Mouse (Mus musculus): ENCODE measurements at regions not wholly inside any gene's neighbourhood (a gene's known extent, or its start where the extent isn't known, plus 50 kb on each side); places are given as distances from the start of the nearest gene placed in this dataset.

DNA sequence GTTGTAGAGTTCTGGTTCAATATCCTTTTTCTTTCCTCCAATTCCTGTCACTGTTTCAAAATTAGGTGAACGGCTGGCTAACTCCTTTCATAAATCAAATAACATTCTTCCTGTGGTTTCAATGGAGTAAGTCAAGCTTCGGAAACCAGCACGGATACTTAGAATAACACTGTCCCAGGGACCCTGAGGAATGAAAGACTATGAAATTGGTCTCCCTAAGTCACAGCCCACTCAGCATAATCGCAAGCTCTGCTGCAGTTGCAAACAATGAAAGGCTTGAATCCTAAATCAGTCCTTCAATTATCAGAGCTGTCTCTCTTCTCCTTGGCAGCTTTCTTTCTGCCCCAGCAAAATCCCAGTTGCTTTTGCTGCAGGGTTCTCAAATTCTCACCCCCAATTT, 475.8 kb downstream of the Rps29 start:
- DNase-seq (ENCODE audit: low spot score in 2 of 2): no peak

DNA sequence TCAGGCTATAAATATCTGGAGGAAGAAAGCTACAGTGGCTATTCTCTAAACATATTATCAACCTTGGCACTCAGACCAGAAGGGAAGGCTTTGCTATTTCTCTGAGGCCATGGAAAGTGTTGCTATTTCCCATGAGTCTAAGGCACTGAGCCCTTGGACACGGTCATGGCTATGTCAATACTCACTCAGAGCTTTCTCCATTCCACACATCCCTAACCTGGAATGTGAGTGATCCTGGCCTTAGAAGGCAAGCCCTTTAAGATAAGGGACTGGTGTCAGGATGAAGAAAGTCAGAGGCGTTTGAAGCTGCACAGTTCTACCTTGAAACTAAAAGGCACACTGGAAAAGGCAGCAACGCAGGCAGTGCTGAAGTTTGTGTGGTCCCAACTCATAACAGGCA, 478.3 kb downstream of the Rps29 start:
- DNase-seq (ENCODE audit: low spot score in 2 of 2): no peak

DNA sequence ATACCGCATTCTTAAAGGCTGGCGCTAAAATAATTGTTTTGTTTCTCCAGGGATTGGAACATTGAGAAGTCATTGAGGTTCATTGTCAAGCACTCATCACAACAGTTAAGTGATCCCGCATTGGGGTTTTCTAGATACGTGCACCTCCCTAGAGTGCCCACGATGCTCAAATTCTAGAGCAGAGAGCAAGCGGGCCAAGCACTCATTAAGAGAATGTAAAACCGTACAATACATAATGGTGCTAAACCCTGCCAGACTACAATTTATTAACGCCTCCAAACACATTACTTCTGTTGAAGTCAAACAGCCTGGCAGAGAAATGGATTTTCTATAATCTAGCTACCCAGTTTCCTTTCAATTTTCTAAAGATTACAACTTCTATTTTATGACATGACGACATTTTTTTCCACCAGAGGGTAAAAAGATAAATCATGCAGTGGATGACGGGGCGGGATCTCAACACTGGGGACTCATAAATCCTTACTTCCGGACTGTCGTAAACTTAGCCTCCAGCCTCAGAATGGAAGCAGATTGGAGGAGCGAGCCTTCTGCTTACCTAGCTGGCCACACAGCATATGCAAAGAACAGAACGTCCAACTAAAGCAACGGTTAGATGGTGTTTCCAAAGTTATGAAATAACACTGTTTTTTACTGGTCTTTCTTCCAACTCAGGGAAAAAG, 482.8 kb downstream of the Rps29 start:
- no peak for DNase-seq (ENCODE audit: low spot score in 2 of 2)

DNA sequence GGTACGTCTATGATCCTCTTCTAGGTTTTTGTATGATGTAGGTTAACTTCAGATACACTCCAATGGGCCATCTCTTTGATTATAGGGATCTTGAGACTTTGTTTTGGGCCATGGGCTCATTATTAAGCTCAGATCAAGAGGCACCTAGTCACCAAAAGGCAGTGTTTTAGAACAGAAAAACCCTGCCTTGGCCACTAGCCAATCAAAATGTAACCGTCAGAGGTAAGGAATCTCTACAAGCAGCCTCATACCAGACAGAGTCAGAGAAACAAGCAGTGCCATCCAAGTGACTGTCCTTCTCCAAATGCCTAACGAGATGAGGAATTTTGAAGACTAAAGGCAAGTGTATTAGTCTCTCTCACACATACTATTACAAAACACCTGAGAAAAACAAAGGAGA, 487.0 kb downstream of the Rps29 start:
- no peak for DNase-seq (ENCODE audit: low spot score in 2 of 2)

DNA sequence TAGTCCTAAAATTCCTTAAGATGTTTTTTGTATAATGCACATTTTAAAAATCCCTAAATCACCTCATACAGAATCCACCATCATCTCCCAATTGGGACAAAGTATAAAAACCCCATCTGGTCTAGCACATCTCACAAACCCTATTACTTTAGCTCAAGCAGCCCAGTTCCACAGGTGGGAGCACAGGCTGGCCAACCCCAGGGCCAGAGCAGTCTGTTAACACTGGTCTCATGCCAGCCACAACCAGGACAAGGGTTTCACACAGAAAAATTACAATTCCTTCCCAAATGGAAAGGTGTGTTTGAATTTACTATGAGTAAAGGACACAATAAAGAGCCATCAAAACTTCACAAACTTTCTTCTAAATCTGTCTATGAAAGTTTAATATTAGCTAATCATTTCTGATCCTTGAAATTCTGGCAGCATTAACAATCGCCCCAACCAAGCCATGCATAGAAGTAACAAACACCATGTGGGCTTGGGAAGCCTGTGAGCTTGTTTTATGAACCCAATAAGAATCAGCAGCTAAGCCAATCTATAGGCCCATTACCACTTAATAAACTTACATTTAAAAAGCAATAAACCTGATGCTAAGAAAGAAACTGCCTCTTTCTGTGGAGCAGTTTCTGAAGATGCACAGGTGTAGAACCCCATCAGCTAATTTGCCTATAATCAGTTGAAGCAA, 512.9 kb downstream of the Rps29 start:
- DNase-seq (ENCODE audit: low spot score in 2 of 2): no peak

DNA sequence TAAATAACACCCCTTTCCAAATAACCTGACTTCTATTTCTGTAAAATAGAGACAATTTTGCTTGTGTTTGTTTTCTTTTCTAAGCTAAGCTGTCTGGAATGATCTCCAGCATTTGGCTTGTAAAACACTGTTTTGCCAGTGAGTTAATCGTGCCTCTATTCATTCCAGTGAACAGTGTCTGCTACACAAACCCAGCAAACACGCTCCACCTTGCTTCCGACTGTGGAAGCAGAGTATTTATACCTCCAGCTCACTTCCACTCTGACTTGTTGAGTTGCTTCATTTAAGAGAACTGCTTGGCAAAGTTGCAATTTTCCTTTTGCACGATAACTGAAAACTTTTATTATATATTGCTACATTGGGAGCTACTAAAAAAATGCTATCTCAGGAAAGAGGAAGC, 515.3 kb downstream of the Rps29 start:
- DNase-seq (ENCODE audit: low spot score in 2 of 2): peak in 1 of 2 experiments; percentile 22

DNA sequence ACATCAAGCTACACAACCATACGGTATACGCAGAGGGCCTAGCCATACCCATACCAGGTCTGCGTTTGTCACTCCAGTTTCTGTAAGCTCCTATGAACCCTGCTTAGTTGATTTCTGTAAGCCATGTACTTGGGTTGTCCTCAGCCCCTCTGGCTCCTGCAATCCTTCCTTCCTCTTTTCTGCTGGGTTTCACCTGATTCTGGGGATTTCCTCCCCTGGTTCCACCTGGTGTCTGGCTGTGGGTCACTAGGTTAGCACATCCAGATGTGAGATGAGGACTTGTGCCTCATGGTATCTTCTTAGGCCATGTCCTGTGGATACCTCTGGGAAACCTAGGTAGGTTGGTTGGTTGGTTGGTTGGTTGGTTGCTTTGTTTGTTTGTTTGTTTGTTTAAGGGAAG, 526.5 kb downstream of the Rps29 start:
- no peak for DNase-seq (ENCODE audit: low spot score in 2 of 2)

DNA sequence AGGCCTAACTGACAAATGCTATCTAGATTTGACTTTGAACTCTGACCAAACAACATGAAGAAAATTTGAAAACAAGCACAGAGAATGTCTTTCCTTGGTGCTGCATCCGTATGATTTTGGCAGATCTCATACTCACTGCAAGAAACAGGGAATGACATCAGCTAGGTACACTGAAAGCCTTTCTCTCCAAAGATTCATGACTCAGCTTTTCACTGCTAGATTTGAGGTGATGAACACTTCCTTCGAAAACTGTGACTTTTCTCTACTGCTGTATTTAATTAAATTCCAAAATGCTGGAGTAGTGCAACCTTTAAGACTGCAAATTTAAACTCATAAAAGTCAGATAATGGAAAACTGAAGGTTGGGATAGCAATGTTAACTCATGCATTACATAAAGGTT, 540.6 kb downstream of the Rps29 start:
- DNase-seq (ENCODE audit: low spot score in 2 of 2): no peak

DNA sequence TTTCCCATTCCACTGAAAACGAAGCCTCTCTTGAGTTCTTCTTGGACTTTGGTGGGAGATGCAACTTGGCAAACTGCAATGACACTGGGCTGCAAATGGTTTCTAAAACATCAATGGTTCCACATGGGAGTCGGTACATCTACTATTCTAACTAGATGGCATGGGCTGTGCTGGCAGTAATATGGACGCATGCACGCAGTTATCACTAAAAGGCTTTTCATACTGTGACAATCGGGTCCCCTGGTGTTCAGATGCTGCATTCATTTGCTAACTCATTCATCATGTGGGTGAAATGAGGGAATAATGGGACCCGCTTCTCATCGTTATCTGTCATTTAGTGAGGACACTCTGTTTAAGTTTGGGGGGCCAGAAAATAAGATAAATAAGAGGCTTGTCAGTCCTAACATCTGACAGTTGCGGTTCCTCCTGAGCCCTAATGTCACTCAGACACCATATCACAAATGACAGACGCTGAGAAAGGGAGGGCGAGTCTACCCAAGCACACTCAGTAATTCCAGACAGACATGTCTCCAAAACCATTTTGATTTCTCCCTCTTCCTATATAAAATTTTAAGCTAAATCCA, 553.5 kb downstream of the Rps29 start:
- no peak for DNase-seq (ENCODE audit: low spot score in 2 of 2)

DNA sequence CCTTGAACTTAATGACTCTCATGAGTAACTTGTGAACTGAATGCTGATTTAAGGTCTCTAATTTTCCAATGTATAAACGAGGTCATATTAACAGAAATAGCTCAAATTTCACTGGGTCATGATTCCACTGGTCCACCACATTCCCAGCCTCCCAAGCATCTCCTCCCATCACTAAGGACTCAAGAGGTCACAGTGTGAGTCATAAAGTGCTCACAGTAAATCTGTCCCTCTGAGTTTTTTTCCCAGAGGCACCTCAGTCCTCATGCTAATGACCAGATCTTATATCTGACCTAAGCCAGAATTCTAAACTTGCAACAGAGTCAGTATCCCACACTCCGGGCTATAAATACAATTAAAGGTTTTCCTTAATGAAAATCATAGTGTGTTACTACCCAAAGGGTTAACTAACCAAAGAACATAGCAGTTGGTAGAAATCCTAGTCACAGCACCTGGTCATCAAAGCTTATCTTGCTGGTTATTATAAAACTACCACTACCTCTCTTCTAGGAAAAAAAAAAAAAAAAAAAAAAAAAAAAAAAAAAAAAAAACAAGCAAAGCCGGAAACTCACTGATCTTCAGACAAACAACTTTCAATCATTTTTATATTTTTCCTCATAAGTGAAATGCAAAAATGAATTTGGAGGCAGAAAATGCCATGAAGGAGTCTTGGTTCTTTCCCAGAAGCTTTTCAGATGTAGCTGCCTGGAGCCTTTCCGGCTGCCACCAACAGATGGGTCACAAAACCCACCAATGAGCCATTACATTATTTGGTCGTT, 554.3 kb downstream of the Rps29 start:
- no peak for DNase-seq (ENCODE audit: low spot score in 2 of 2)

DNA sequence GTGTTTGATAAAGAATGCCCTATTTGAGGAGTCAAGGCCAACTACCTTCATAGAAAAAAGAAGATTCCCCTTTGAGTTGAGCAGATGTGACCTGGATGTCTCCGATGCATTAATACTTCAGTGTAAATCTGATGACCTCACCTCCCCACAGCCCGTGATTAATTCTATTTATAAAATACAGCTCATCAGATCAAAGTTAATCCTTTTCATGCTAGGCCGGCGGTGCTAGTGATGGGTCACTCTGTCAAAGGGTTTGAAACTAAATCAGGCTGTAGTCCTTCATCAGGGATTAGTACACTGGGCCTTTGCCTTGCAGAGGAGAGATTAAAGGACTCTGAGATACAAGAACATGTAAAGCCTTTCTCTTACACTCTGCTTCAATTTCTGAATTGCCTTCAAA, 556.3 kb downstream of the Rps29 start:
- no peak for DNase-seq (ENCODE audit: low spot score in 2 of 2)

DNA sequence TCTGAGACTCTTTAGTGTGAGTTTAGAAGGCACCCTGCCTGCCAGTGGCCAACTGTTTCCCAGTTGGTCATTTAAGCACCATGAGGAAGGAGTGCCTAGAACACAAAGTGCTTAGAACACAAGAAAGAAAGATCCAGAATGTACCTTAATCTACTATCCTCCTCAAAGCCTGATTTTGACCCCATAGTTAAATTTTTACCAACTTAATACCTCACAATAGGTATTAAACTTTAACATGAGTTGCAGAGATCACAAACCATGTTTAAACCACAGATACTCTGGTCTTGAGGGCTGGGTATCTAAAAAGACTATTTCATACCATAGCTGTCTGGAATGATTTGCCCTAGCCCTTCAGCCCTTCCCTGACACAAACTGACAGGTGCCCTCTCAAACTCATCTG, 557.6 kb downstream of the Rps29 start:
- DNase-seq (ENCODE audit: low spot score in 2 of 2): no peak

DNA sequence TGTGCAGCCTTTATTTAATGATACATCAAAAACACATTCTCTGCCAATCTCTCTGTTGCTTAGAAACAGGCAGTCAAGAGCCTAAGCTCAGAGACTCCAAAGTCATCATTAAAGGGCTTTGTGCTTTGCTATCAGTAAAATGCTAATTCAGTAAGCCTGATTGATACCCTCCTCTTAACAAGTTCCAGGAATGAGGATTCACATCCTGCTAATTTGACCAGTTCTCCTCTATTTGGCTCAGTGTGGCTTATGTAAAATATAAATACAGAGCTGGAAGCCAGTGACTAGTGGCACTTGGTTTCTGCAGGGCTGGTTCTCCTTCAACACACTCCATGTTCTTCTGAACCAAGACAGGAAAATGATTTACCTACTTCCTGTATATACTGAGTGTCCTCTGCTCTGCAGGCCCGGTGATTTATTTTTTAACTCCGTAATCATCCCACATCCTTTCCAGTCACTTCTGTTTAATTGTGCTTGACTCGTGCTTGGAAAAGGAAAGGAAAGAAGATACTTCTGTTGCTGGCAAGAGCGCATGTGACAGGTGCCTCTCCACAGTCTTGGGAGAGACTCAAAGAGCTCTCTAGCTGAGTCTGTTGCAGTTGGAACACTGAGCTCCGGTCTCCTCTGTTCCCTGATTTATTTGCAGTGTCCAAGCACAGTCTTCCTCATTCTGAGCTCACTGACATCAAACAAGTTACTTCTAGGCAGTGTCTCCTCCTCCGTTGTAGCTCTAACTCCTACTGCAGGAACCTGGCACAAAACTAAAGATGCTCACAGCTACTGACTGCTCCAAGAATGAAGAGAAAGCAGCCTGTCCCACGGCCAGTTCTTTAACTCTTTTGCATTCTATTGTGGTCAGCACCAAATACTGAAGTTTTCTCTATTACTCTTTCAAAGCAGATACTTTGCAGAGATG, 559.0 kb downstream of the Rps29 start:
- DNase-seq (ENCODE audit: low spot score in 2 of 2): peak in 1 of 2 experiments; percentile 25

DNA sequence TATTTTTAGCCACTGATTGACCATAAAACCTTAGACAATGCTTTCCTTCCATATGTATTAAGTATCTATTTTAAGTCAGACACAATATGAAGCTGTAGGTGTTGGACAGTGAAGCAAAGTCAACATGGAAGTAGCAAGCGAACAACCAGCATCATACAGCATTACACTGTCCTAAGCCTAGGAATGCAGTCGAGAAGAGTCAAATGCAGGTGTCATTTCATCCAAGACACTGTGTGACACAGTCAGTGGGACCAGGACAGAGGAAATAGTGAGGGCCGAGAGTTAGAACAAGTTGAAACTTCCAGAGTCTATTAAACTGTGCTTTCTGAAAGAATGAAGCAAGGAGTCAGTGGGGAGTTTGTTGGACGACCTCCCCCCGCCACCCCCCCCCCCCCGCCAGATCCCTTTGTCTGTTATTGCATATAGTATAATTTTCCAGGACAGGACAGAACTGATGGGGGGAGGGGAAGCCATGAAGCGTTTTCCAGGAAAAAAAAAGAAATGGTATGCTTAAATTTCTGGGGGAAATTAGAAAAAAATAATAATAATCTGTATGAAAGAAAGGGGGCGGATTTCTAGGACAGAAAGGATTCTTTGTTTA, 559.9 kb downstream of the Rps29 start:
- no peak for DNase-seq (ENCODE audit: low spot score in 2 of 2)

DNA sequence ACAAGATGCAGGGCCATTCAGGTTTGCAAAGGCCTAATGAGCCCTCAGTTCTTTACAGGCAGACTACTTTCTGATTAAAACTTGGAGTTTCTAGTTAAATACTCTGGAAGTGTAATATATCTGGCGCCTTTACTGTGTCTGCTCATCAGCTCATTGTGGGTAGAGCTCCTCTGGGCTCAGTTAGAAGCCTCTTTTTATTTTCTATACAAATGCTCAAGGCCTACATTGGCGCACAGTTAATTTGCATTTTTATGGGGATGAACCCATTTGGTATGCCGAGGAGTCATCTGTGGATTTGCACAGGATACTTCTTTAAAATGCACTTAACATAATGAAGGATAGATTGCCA, 573.5 kb downstream of the Rps29 start:
- no peak for DNase-seq (ENCODE audit: low spot score in 2 of 2)

DNA sequence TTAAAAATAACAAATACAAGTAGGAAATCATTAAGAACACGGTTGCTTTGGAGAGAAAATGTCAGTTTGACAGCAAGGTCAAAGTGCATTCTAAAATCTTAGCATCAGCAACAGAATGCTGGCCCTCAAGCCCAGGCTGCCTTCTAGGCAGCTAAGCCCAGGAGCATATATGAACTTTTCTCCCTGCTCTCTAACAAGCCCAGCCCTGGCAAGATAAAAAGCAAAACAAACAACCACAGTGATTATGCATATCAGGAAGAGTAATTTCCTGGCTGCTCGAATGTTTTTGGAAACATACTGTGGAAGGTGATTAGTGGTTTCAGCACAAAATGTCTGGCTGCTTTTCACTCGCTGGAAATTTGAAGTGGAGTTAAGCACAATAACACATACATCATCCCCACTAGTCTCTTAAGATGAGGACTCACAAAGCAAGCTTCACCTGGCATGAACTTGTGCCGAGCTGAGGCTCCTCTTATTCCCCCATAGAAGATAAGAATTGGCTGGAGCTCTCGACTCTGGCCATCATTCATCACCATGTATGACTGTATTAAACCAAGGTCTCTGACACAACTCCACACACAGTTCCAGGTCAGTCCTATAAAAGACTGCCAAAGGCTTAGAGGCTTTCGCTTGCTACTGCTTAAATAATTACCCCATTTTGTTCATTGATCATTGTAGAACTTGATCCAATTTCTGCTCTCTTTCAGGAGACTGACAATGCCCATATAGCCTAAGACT, 574.0 kb downstream of the Rps29 start:
- DNase-seq (ENCODE audit: low spot score in 2 of 2): no peak

DNA sequence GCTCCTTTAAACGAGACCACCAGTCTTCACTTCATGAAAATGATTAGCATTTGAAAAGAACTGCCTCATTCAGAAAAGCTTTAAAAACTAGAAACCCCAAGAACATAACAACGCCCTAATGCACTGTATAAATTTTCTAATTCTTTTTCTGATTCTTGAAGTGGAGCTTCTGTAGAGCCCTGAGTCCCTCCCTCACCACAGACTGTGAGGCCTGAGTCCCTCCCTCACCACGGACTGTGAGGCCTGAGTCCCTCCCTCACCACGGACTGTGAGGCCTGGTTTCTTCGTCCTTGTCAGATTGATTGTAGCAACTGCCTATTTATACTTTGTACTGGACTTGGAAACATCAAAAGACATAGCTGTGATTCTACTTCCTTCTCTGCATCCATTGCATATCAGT, 579.1 kb downstream of the Rps29 start:
- no peak for DNase-seq (ENCODE audit: low spot score in 2 of 2)

DNA sequence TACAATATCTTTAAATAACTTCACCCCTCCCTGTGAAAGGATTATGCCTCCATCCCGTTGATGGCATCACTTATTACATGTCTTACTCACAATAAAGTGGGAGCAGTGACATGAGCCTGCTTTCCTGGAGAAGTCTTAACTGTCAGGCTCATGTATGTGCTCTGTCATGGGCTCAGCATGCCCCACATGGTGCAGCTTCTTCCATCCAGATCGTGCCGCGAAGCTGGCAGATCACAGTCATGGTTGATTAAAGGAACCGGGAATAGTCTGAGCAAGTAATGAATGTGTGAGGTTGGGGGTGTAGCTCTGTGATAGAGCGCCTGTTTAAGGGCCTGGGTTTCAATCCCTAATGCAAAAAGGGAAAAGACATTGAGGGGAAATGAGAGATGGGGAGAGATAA, 581.5 kb downstream of the Rps29 start:
- DNase-seq (ENCODE audit: low spot score in 2 of 2): no peak

DNA sequence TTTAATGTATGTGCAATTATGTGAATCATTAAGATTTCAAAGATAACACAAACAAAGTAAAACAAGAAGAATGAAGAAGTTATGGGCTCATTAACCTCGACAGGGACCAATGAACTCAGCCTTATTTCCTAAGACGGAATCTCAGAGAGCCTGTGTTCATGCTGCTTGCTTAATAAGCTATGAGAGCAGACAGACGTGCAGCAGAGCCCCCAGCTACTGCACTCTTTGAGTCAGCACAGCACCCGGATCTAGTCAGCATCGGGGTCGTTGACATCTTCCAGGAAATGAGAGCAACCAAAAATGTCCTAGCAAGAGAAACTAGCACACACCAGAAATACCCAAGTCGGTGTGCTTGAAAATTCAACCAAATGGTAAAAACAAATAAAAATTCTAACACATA, 582.1 kb downstream of the Rps29 start:
- DNase-seq (ENCODE audit: low spot score in 2 of 2): no peak

DNA sequence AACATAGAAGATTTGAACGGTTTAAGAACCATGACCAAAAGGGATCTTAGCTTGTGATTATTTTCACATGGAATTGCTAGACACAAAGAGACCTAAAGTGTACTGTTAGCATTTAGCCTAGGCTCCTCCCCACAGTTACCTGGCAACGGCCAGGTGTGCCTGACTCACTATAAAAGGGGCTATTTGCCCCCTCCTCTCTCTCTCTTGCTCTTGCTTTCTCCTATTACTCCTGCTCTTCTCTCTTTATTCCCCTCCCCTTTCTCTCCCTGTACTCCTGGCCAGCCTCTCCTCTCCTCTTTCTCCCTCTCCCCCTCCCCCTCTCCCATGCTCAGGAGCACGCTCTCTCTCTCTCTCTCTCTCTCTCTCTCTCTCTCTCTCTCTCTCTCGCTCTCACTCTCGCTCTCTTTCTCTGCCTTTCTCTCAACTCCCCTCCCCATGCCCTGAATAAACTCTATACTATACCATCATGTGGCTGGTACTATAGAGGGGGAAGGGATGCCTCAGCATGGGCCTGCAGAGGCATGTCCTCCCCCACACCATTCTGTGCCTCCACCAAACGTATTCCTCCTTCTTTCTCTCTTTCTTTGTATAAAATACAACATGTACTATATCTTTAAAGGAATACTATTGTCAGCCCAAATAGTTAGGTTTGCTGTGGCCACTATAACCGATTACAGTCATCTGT, 603.9 kb downstream of the Rps29 start:
- no peak for DNase-seq (ENCODE audit: low spot score in 2 of 2)

Measured in right cerebral cortex, postnatal 10 days (tissue).